Mouse (Mus musculus): ENCODE measurements around the gene Lypd5. TPM values are rescaled to one million over a fixed set of nuclear protein-coding genes. Genes with fewer than 3 reads are reported as not detected.

Gene Lypd5
- not detected in 2 replicates for total RNA-seq (2017)

DNA sequence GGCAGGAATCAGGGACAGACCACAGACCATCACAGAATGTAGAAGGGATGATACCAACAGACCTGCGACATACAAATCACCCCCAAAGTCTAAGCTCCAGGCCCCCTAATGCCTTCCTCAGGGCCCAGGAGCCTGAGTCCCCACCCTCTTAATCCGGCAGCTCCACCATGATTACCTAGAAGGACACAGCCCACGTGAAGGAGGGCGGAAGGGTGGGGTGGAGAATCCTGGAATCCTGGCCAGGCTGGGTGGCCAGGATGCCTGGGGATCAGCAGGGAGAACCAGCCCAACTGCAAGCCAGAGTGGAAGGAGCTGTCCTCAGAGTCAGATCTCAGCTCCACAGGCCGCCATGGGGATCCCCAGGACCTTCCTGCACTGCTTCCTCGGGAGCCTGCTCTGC is at the start of gene Lypd5:
TSS of gene Lypd5 (plus strand) at position 301 of the 400 bp plus-strand sequence.
- no peak for ATAC-seq (replicated peaks in 1 of 2; ENCODE audit: insufficient read depth in 1 of 2, low FRiP score in 2 of 2, low TSS enrichment in 1 of 2, low read depth in 1 of 2, poor library complexity in 2 of 2, severe bottlenecking in 2 of 2)

GRCm38 (mm10) chr7:24299823-24300481 is 49.0 kb upstream of the Lypd5 start:
- ATAC-seq (replicated peaks in 1 of 2; ENCODE audit: insufficient read depth in 1 of 2, low FRiP score in 2 of 2, low TSS enrichment in 1 of 2, low read depth in 1 of 2, poor library complexity in 2 of 2, severe bottlenecking in 2 of 2): peak; percentile 18 to 33; a peak in 1 of 4 replicates

GRCm38 (mm10) chr7:24300771-24301282 is 48.2 kb upstream of the Lypd5 start, which contains the start of gene Zfp61:
Gene Zfp61, minus strand, starts transcription at chr7:24301232.
- peak; percentile 60 to 77 for ATAC-seq (replicated peaks in 1 of 2; ENCODE audit: insufficient read depth in 1 of 2, low FRiP score in 2 of 2, low TSS enrichment in 1 of 2, low read depth in 1 of 2, poor library complexity in 2 of 2, severe bottlenecking in 2 of 2)

- ATAC-seq (replicated peaks in 1 of 2; ENCODE audit: insufficient read depth in 1 of 2, low FRiP score in 2 of 2, low TSS enrichment in 1 of 2, low read depth in 1 of 2, poor library complexity in 2 of 2, severe bottlenecking in 2 of 2): peak; percentile 55 to 56; a peak in 3 of 4 replicates
Observed at GRCm38 (mm10) chr7:24315726-24316566, 33.0 kb upstream of the Lypd5 start.

GRCm38 (mm10) chr7:24316567-24317092 is 32.4 kb upstream of the Lypd5 start, which contains the start of gene Zfp94:
Gene Zfp94, minus strand, starts transcription at chr7:24316666.
- peak; percentile 91 to 94 for ATAC-seq (replicated peaks in 1 of 2; ENCODE audit: insufficient read depth in 1 of 2, low FRiP score in 2 of 2, low TSS enrichment in 1 of 2, low read depth in 1 of 2, poor library complexity in 2 of 2, severe bottlenecking in 2 of 2)

DNA sequence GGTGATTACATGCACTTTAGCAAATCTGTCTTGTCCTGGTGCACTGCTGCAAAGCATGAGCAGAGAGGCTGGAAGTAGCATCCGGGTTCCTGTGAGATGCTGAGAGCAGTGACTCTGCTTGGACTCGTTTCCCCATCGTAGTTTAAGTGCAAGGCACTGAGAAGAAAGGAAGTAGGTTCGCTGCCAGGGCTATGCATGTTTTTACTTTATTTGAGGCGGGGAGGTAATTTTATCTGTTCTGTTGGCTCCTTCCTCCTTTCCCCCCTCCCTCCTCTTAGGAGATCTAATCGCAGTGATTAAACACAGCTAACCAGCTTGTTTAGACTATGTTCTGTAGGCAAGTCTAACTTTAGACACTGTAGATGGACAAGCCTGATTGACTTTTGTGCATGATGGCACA is 30.1 kb upstream of the Lypd5 start:
- no peak for ATAC-seq (replicated peaks in 1 of 2; ENCODE audit: insufficient read depth in 1 of 2, low FRiP score in 2 of 2, low TSS enrichment in 1 of 2, low read depth in 1 of 2, poor library complexity in 2 of 2, severe bottlenecking in 2 of 2)

GRCm38 (mm10) chr7:24322593-24322992 is 26.4 kb upstream of the Lypd5 start:
- peak in 1 of 2 experiments; percentile 57; a peak in 1 of 4 replicates for ATAC-seq (replicated peaks in 1 of 2; ENCODE audit: insufficient read depth in 1 of 2, low FRiP score in 2 of 2, low TSS enrichment in 1 of 2, low read depth in 1 of 2, poor library complexity in 2 of 2, severe bottlenecking in 2 of 2)

DNA sequence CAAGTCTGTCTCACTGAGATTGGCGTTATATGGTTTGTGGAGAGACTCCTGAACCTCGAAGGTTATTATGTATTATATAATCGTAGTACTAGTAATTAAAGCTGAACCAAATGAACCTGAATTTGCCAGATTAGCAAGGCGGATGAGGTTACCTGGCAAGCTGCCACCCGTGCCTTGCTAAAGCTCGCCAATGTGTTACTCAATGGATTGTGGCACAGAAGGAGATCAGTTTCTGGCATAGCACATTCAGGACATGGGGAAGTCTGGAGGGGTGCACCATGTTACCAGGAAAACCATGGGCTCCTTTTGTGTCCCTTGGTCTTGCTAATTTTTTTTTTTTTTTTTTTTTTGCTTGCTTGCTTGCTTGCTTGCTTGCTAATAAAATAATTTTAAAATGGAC is 23.8 kb upstream of the Lypd5 start:
- ATAC-seq (replicated peaks in 1 of 2; ENCODE audit: insufficient read depth in 1 of 2, low FRiP score in 2 of 2, low TSS enrichment in 1 of 2, low read depth in 1 of 2, poor library complexity in 2 of 2, severe bottlenecking in 2 of 2): no peak

DNA sequence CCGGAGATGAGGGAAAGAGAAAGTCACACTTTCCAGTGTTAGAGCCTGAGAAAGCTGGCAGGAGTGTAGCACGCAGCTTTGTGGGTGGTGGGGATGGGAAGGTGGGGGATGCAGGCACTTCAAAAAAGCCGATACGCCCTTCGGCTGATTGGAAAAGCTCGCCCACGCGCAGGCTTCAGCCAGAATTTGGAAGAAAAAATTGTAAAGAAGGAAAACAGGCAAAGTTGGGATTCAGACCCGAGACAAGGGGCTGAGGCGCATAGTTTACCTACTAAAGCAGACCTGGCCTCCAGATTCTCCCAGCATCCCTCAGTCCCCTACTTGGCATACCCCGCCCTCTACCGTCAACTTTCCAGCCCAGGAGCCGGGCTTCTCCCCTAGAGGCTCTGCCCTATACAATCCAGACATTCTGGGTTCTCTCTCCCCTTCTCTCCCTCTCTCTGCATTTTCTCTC is 23.3 kb upstream of the Lypd5 start:
- no peak for ATAC-seq (replicated peaks in 1 of 2; ENCODE audit: insufficient read depth in 1 of 2, low FRiP score in 2 of 2, low TSS enrichment in 1 of 2, low read depth in 1 of 2, poor library complexity in 2 of 2, severe bottlenecking in 2 of 2)

- no peak for ATAC-seq (replicated peaks in 1 of 2; ENCODE audit: insufficient read depth in 1 of 2, low FRiP score in 2 of 2, low TSS enrichment in 1 of 2, low read depth in 1 of 2, poor library complexity in 2 of 2, severe bottlenecking in 2 of 2)
Observed at GRCm38 (mm10) chr7:24326273-24327135, 22.5 kb upstream of the Lypd5 start.

DNA sequence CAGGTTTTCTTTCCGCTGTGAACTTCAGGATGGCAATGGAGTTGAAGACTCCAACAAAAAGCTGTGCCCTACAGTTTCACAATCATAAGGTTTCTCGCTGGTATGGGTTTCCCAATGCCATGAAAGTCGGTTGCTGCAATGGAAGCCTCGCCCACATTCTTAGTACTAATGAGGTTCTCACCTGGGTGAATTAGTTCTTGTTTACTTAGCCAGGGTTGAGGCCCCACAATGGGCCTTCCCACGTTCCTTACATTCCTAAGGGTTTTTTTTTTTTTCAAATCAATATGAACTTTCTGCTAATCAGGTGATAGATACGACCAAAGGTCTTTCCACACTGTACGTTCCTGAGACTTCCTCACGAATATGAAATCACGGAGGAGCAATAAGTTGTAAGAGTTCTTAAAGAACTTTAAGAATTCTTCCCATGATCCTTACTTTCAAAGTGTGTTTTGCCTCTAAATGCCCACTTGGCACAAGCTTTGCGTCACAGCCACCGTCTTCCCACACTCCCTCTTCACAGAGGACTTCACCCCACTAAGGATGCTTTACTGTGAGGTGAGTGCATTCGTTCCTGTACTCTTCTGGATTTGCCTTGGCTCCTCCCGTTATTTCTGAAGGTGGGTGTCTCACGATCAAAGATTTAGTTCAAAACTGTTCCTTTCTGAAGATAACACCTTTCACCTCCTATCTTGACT is 21.6 kb upstream of the Lypd5 start:
- no peak for ATAC-seq (replicated peaks in 1 of 2; ENCODE audit: insufficient read depth in 1 of 2, low FRiP score in 2 of 2, low TSS enrichment in 1 of 2, low read depth in 1 of 2, poor library complexity in 2 of 2, severe bottlenecking in 2 of 2)

DNA sequence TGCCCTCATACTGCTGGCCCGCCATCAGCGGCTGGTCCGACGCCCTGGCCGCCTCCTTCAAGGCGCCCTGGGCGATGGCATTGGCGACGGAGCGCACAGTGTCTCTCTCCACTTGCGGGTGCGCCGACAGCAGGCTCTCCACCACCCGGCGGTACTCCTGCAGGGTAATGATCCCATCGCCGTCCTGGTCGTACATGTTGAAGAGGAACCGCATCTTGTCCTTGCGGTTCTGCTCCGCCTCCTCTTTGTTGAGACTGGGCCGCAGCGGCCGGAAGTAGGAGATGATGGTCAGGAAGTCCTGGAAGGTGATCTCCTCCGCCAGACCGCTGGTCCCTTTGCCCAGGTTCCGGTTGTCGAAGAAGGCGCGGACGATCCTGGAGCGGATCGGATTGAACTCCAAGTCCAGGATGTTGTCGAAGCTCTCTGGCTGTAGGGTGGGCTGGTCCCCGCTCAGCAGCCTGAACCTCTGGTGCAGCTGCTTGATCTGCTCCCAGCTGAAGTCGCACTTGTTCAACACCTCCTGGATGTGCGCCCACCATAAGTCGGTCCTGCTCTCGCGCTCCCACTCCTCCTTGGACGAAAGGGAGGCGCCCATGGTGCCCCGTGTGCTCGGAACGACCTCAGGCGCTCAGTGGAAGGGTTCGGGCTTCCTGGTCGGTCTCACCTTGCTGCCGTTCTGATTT is 15.6 kb upstream of the Lypd5 start, which contains the start of gene Tescl:
TSS of gene Tescl (minus strand) at position 633 of the 683 bp plus-strand sequence.
- ATAC-seq (replicated peaks in 1 of 2; ENCODE audit: insufficient read depth in 1 of 2, low FRiP score in 2 of 2, low TSS enrichment in 1 of 2, low read depth in 1 of 2, poor library complexity in 2 of 2, severe bottlenecking in 2 of 2): peak in 1 of 2 experiments; percentile 54; a peak in 2 of 4 replicates

DNA sequence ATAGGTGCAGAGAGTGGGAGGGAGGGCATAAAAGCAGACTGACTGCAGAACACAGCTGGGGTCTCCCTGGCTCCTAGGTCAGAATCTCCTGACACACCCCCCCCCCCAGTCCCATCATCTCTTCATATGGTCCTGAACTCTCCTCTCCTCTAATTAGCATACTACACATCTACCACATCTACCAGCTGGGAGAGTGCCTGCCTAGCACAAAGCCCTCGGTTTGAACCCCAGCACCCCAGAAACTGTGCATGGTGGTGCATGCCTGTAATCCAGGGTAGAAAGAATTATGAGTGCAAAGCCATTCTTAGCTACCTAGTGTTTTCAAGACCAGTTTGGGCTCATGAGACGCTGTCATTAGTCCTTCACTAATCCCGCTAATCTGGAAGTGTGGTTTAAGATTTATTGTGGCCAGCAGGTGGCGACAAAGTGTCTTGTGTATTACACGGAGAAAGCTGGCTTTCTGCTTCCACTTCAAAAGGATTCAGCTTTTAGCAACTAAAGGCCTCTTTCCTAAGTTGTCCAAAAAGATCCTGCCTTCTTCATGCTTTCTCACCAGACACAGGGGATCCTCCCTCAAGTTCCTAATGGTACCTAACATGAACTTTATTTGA is 13.2 kb upstream of the Lypd5 start:
- peak; percentile 49; a peak in 1 of 4 replicates for ATAC-seq (replicated peaks in 1 of 2; ENCODE audit: insufficient read depth in 1 of 2, low FRiP score in 2 of 2, low TSS enrichment in 1 of 2, low read depth in 1 of 2, poor library complexity in 2 of 2, severe bottlenecking in 2 of 2)

DNA sequence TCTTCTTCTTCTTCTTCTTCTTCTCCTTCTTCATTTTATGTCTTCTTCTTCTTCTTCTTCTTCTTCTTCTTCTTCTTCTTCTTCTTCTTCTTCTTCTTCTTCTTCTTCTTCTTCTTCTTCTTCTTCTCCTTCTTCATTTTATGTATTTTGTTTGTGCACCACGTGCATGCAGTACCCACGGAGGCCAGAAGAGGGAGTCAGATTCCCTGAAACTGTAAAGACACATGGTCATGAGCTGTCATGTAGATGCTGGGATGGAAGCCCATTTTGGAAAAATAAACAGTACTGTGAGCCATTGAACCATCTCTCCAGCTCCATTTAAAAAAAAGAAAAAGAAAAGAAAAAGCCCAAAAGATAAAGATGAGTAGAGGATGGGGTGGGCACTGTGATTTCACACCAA is 10.8 kb upstream of the Lypd5 start:
- ATAC-seq (replicated peaks in 1 of 2; ENCODE audit: insufficient read depth in 1 of 2, low FRiP score in 2 of 2, low TSS enrichment in 1 of 2, low read depth in 1 of 2, poor library complexity in 2 of 2, severe bottlenecking in 2 of 2): no peak

GRCm38 (mm10) chr7:24343701-24344272 is 5.2 kb upstream of the Lypd5 start:
- no peak for ATAC-seq (replicated peaks in 1 of 2; ENCODE audit: insufficient read depth in 1 of 2, low FRiP score in 2 of 2, low TSS enrichment in 1 of 2, low read depth in 1 of 2, poor library complexity in 2 of 2, severe bottlenecking in 2 of 2)

Measured in hematopoietic stem cell, adult 5-6 weeks (primary cell).